Mouse (Mus musculus) cortical plate, adult 2 months (tissue): ENCODE measurements at regions not wholly inside any gene's neighbourhood (a gene's known extent, or its start where the extent isn't known, plus 50 kb on each side); places are given as distances from the start of the nearest gene placed in this dataset.

ENCODE experiments used
- CTCF ChIP-seq: fragments of 200-500 bp; IDR thresholded peaks from 2 replicates; pipeline ENCODE4 v1.5.1; 2011; ENCODE audit warnings: mild to moderate bottlenecking, control low read depth, low read length; ENCODE audit not compliant: insufficient read depth; ENCODE audit errors: extremely low read depth
- POLR2A ChIP-seq: fragments of 200-500 bp; IDR thresholded peaks from 2 replicates; pipeline ENCODE4 v1.6.1; 2011; ENCODE audit warnings: mild to moderate bottlenecking, low read length, control low read depth; ENCODE audit not compliant: insufficient read depth; ENCODE audit errors: extremely low read depth

GRCm38 (mm10) chr16:9094201-9094600 lies 264.3 kb downstream of the 1810013L24Rik start:
- TF ChIP-seq POLR2A (no peak), CTCF (no peak)
